Mouse (Mus musculus) ovary, postnatal 14 days (tissue): ENCODE measurements at regions not wholly inside any gene's neighbourhood (a gene's known extent, or its start where the extent isn't known, plus 50 kb on each side); places are given as distances from the start of the nearest gene placed in this dataset.

Source experiments
- DNase-seq: peaks from one replicate; pipeline ENCODE4 v3.0.0; 2022; ENCODE audit warnings: low spot score

GRCm38 (mm10) chr9:43930037-43930404 lies 113.2 kb upstream of the Thy1 start:
- DNase-seq = no peak

- DNase-seq = no peak
Measured at GRCm38 (mm10) chr9:43930476-43930875, 112.7 kb upstream of the Thy1 start.

- no peak for DNase-seq
Measured at GRCm38 (mm10) chr9:43934012-43934690, 109.0 kb upstream of the Thy1 start.

- DNase-seq = peak; percentile 12
Measured at GRCm38 (mm10) chr9:43934691-43935064, 108.5 kb upstream of the Thy1 start.

- no peak for DNase-seq
Measured at GRCm38 (mm10) chr9:43939336-43939735, 103.8 kb upstream of the Thy1 start.

- no peak for DNase-seq
Measured at GRCm38 (mm10) chr9:43942147-43942546, 101.0 kb upstream of the Thy1 start.

- no peak for DNase-seq
Measured at GRCm38 (mm10) chr9:43943522-43943921, 99.7 kb upstream of the Thy1 start.

- no peak for DNase-seq
Measured at GRCm38 (mm10) chr9:43944816-43945741, 98.1 kb upstream of the Thy1 start.

- no peak for DNase-seq
Measured at GRCm38 (mm10) chr9:43945997-43946649, 97.1 kb upstream of the Thy1 start.

GRCm38 (mm10) chr9:43947089-43947488 lies 96.1 kb upstream of the Thy1 start:
- DNase-seq = no peak

- no peak for DNase-seq
Measured at GRCm38 (mm10) chr9:43947490-43948150, 95.6 kb upstream of the Thy1 start.

- DNase-seq = no peak
Measured at GRCm38 (mm10) chr9:43953128-43953527, 90.1 kb upstream of the Thy1 start.

GRCm38 (mm10) chr9:43959541-43959940 lies 83.6 kb upstream of the Thy1 start:
- DNase-seq = peak; percentile 51

GRCm38 (mm10) chr9:43961431-43961830 lies 81.8 kb upstream of the Thy1 start:
- no peak for DNase-seq

GRCm38 (mm10) chr9:43965171-43965570 lies 78.0 kb upstream of the Thy1 start:
- DNase-seq = no peak

- no peak for DNase-seq
Measured at GRCm38 (mm10) chr9:43965811-43966210, 77.4 kb upstream of the Thy1 start.

GRCm38 (mm10) chr9:43970043-43970795 lies 73.0 kb upstream of the Thy1 start:
- no peak for DNase-seq

GRCm38 (mm10) chr9:43970858-43971257 lies 72.3 kb upstream of the Thy1 start:
- no peak for DNase-seq

GRCm38 (mm10) chr9:43972290-43972689 lies 70.9 kb upstream of the Thy1 start:
- peak; percentile 82 for DNase-seq

GRCm38 (mm10) chr9:43975405-43975804 lies 67.8 kb upstream of the Thy1 start:
- no peak for DNase-seq

- no peak for DNase-seq
Measured at GRCm38 (mm10) chr9:43976366-43976765, 66.8 kb upstream of the Thy1 start.

GRCm38 (mm10) chr9:43977773-43978172 lies 65.4 kb upstream of the Thy1 start:
- DNase-seq = no peak
